Mouse (Mus musculus) forebrain, embryonic 10.5 days (tissue): ENCODE results near the gene Itsn1. TPM values are rescaled to one million over a fixed set of nuclear protein-coding genes. Genes with fewer than 3 reads are reported as not detected.

Source experiments
- DNase-seq: peaks from one replicate; pipeline ENCODE4 v3.0.0-alpha.2; 2017; ENCODE audit warnings: low spot score; ENCODE audit errors: extremely low spot score
- H3K27ac ChIP-seq: fragments of 300-500 bp; sonication (generic); 2 replicates; pipeline ENCODE4 v1.5.1; 2016; ENCODE audit warnings: mild to moderate bottlenecking
- H3K27me3 ChIP-seq: fragments of 300-500 bp; sonication (generic); 2 replicates; pipeline ENCODE4 v1.6.1; 2016; ENCODE audit warnings: mild to moderate bottlenecking; ENCODE audit not compliant: poor library complexity, severe bottlenecking
- H3K36me3 ChIP-seq: fragments of 300-500 bp; sonication (generic); replicated peaks from 2 replicates; pipeline ENCODE4 v1.6.1; 2016; ENCODE audit warnings: mild to moderate bottlenecking, moderate library complexity
- H3K4me1 ChIP-seq: fragments of 300-500 bp; sonication (generic); 2 replicates; pipeline ENCODE4 v1.6.1; 2016
- H3K4me3 ChIP-seq: fragments of 300-500 bp; sonication (generic); 2 replicates; pipeline ENCODE4 v1.5.1; 2016; ENCODE audit warnings: mild to moderate bottlenecking, moderate library complexity
- H3K9me3 ChIP-seq: fragments of 300-500 bp; sonication (generic); 2 replicates; pipeline ENCODE4 v1.6.1; 2016; ENCODE audit warnings: mild to moderate bottlenecking, moderate library complexity
- WGBS: fragments of 180-500 bp; shearing (Covaris S2); methylation state at CpG from one replicate; pipeline ENCODE4 v1.1.7; 2016; 5-methylcytosine and 5-hydroxymethylcytosine counted together
- polyA plus RNA-seq: library from polyadenylated mRNA; unstranded; fragments of >200 nt; fragmentation: Nextera tagmentation; extraction: Ambion mirVana; gene quantifications from 2 replicates; pipeline ENCODE4 v1.2.1, GENCODE M21; 2016

The Itsn1 gene
- polyA plus RNA-seq: 38.7 and 40.7 TPM in 2 replicates

DNA sequence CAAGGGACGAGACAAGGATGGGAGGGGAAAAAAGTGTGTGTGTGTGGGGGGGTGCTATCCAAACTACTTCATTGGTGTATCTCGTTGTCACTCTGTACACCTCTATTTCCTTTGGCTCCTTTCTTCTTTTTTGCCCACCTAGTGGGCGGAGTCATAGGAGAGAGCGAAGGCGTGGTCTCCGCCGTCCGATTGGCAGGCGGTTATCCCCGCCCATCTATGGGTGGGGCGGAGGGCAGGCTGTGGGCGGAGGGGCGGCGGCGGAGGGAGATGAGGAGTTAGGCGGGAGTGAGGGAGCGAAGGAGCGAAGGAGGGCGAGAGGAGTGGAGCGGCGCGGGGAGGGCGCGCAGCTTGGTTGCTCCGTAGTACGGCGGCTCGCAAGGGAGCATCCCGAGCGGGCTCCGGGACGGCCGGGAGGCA, at the start of gene Itsn1:
Itsn1 (plus strand) TSS at position 216 of the 417 bp plus-strand sequence.
- peak; percentile 98 for DNase-seq
- Histone ChIP-seq H3K36me3 (peaks cover 9% of the 10 kb centered on the region; the same call in 1 of the 2 replicates), H3K9me3 (no peaks in the 10 kb centered on the region), H3K4me1 (peaks cover 40% of the 10 kb centered on the region), H3K4me3 (peak within 1 kb of the TSS; percentile 97), H3K27me3 (no peaks in the 10 kb centered on the region), H3K27ac (peak within 1 kb of the TSS; percentile 96)
- under 1% methylated on average over 33 of the region's 33 CpGs for WGBS

DNA sequence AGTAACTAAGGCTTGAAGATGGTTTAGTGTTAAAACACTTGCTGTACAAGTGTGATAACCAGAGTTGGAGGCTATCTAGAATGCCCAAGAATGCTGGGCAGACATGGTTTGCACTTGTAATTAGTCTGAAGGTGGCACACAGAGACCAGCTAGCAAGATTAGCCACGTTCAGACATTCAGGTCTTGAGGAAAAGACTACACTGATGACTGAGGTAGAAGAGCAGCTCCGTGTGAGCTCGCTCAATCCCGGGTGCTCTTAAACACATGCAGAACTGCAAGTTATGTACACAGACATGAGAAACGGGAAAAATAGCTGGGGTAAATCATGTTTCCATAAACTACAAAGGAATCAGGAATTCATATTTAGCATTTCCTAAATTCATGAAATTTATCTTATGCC, 48.4 kb upstream of the Itsn1 start:
- no peak overlapping the region for H3K4me3 ChIP-seq
- WGBS: 88% methylated on average over 5 of the region's 5 CpGs
- DNase-seq: no peak
- no peaks in the 10 kb centered on the region for H3K27me3 ChIP-seq
- no peaks in the 10 kb centered on the region for H3K9me3 ChIP-seq
- no peaks in the 10 kb centered on the region for H3K4me1 ChIP-seq
- H3K27ac ChIP-seq: no peak overlapping the region
- H3K36me3 ChIP-seq: peaks cover 98% of the 10 kb centered on the region

DNA sequence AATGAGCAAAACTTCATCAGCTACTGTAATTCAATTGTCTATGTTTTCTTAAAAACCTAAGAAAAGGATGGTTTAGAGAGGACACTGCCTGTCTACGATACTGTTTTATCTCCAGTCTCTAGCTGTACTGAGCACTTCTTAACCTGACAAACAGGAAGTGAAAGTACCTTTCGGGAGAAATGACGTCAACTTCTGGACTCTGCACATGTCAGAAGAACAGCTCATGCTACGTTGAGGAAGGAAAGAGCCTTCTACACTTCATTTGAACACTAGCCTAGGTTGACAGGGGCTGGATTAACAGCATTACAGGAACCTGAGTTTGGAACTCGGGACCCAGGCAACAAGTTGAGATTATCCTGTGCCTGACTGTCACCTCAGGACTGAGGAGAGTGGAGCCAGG, 43.6 kb upstream of the Itsn1 start:
- Histone ChIP-seq H3K27ac (no peak overlapping the region), H3K4me3 (no peak overlapping the region), H3K36me3 (peaks cover 60% of the 10 kb centered on the region), H3K9me3 (no peaks in the 10 kb centered on the region), H3K27me3 (no peaks in the 10 kb centered on the region), H3K4me1 (peaks cover 32% of the 10 kb centered on the region)
- 95% methylated on average over 5 of the region's 5 CpGs for WGBS
- no peak for DNase-seq

GRCm38 (mm10) chr16:91686369-91686768, 42.7 kb upstream of the Itsn1 start:
- WGBS: 88% methylated on average over 5 of the region's 5 CpGs

DNA sequence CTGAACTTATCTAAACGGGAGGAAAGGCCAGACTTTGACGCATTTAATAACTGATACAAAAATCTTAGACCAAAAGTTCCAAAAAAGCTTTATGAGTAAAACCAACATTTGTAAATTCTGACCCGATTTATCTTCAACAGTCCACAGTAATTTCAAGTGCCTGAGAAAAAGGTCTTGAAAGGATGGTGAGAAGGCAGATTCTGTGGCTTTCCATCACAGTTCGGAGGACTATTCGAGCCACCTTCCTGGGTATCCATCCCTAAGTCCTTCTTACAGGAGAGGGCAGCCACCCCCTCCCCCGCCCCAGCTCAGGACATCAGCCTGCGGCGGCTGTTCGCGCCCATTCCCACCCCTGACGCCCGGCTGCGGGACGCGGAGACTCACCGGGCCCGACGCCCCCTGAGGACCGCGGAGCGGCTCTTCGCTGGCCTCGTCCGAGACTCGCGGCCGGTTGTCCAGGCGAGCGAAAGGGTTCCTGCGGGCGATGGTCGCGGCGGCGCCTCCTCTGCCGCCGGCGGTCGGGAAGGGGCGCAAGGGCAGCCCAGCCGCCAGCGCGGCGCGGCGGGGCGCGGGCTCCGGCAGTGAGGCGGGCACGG, 41.0 kb upstream of the Itsn1 start:
- WGBS: 1% methylated on average over 49 of the region's 51 CpGs
- H3K36me3 ChIP-seq: peaks cover 38% of the 10 kb centered on the region
- H3K4me3 ChIP-seq: peak overlapping the region; percentile 95
- H3K27ac ChIP-seq: peak overlapping the region; percentile 96
- peaks cover 32% of the 10 kb centered on the region for H3K4me1 ChIP-seq
- H3K9me3 ChIP-seq: no peaks in the 10 kb centered on the region
- H3K27me3 ChIP-seq: no peaks in the 10 kb centered on the region
- DNase-seq: no peak

More at GRCm38 (mm10) chr16:91686369-91686768, 42.7 kb upstream of the Itsn1 start:
- no peak overlapping the region for H3K4me3 ChIP-seq
- no peaks in the 10 kb centered on the region for H3K27me3 ChIP-seq
- peaks cover 32% of the 10 kb centered on the region for H3K4me1 ChIP-seq
- no peak overlapping the region for H3K27ac ChIP-seq
- H3K36me3 ChIP-seq: peaks cover 54% of the 10 kb centered on the region
- no peaks in the 10 kb centered on the region for H3K9me3 ChIP-seq
- DNase-seq: no peak

DNA sequence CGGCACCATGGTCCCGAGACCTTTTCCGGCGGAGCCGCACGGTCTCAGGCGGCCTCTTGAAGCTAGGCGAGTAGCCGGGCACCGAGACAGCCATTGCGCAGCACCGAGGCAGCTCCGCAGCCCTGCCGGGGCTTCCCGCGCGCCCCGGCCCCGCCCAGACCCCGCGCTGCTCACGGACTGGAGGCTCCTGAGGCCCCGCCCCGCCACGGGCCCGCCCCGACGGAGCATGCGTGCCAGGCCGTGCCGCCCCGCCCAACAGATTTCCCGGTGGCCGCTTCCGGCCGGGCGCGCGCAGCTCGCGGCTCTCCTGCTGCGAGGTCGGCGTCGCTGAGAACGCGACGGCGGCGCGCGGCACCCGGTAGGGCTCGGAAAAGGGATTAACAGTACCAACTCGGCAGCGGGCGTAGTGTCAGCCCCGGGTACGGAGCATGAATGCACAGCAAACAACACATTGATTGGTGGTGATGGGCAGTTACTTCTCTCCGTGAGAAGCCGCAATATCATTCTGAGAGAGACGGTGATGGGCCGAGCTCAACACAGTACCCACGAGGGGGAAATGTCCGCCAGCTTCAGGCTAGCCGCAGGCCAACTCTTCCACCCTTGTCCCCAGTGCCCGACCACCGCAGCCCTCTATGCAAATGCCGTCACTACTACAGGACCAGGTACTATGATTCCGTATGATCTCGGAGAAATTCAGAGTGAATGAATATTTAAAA, 40.3 kb upstream of the Itsn1 start, which contains the start of gene Donson:
Donson (minus strand) TSS at position 152 of the 716 bp plus-strand sequence.
- H3K9me3 ChIP-seq: no peaks in the 10 kb centered on the region
- under 1% methylated on average over 66 of the region's 71 CpGs for WGBS
- H3K36me3 ChIP-seq: peaks cover 37% of the 10 kb centered on the region

GRCm38 (mm10) chr16:91689791-91690190, 39.3 kb upstream of the Itsn1 start:
- H3K27ac ChIP-seq: 0 out of 2 replicates have a peak overlapping the region, but pooled peaks have one; percentile 0
- peak overlapping the region; percentile 95; the same call in 1 of the 2 replicates for H3K4me3 ChIP-seq
- H3K36me3 ChIP-seq: peaks cover 29% of the 10 kb centered on the region
- H3K27me3 ChIP-seq: no peaks in the 10 kb centered on the region
- H3K9me3 ChIP-seq: no peaks in the 10 kb centered on the region
- WGBS: 56% methylated on average over 7 of the region's 7 CpGs
- peaks cover 35% of the 10 kb centered on the region for H3K4me1 ChIP-seq
- DNase-seq: no peak

More for the DNA sequence above, 40.3 kb upstream of the Itsn1 start, which contains the start of gene Donson:
- Histone ChIP-seq H3K27ac (peak within 1 kb of the TSS; percentile 96), H3K27me3 (no peaks in the 10 kb centered on the region), H3K4me3 (peak within 1 kb of the TSS; percentile 95), H3K4me1 (peaks cover 32% of the 10 kb centered on the region)
- DNase-seq: peak; percentile 91

DNA sequence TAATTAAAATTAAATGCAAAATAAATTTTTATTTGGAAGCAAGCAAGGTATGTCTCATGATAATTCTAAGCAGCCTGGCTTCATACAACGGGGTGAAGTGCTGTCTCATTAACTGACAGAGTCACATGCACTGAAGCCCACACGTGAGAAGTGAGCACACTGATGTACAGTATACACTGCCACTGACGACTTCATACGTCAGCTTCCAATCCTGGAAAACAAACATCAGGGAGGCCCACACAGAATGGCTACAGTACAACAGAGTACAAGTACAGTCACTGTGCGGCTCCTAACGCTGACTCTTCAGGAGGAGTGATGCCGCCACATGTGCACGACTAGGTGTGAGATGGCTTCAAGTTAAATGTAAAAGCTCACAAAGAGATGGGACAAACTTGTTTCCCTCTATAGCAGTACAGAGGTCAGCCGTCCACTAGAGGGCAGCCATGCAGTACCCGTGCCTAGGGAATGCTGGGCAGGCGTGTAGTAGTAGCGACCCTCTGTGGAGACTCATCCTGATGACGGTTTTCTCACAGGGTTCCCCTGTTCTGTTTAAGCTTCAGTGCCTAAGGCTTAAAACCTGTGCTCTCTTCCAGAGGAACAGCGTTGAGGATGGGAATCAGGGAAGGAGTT, 34.5 kb upstream of the Itsn1 start:
- H3K4me1 ChIP-seq: peaks cover 13% of the 10 kb centered on the region
- peaks cover 45% of the 10 kb centered on the region for H3K36me3 ChIP-seq
- H3K27me3 ChIP-seq: no peaks in the 10 kb centered on the region
- peak; percentile 81 for DNase-seq
- no peak overlapping the region for H3K4me3 ChIP-seq
- WGBS: 35% methylated on average over 14 of the region's 14 CpGs
- H3K27ac ChIP-seq: no peak overlapping the region
- H3K9me3 ChIP-seq: no peaks in the 10 kb centered on the region

- Histone ChIP-seq H3K9me3 (no peaks in the 10 kb centered on the region), H3K4me1 (peaks cover 7% of the 10 kb centered on the region; the same call in 1 of the 2 replicates), H3K36me3 (peaks cover 52% of the 10 kb centered on the region), H3K27me3 (no peaks in the 10 kb centered on the region), H3K4me3 (no peak overlapping the region), H3K27ac (no peak overlapping the region)
- DNase-seq: no peak
- WGBS: 78% methylated on average over 8 of the region's 8 CpGs
Measured at GRCm38 (mm10) chr16:91695108-91695755, 33.8 kb upstream of the Itsn1 start.

- Histone ChIP-seq H3K4me3 (no peak overlapping the region), H3K9me3 (no peaks in the 10 kb centered on the region), H3K27ac (no peak overlapping the region), H3K4me1 (peaks cover 14% of the 10 kb centered on the region), H3K27me3 (no peaks in the 10 kb centered on the region), H3K36me3 (peaks cover 70% of the 10 kb centered on the region)
- WGBS: 87% methylated on average over 1 of the region's 1 CpGs
- DNase-seq: no peak
Measured at GRCm38 (mm10) chr16:91698995-91699394, 30.1 kb upstream of the Itsn1 start.

GRCm38 (mm10) chr16:91701908-91702307, 27.2 kb upstream of the Itsn1 start:
- no peak for DNase-seq
- Histone ChIP-seq H3K27ac (no peak overlapping the region), H3K9me3 (no peaks in the 10 kb centered on the region), H3K4me3 (no peak overlapping the region), H3K36me3 (peaks cover 79% of the 10 kb centered on the region), H3K4me1 (peaks cover 7% of the 10 kb centered on the region), H3K27me3 (no peaks in the 10 kb centered on the region)
- 93% methylated on average over 13 of the region's 13 CpGs for WGBS

- no peak overlapping the region for H3K4me3 ChIP-seq
- DNase-seq: no peak
- H3K36me3 ChIP-seq: peaks cover 78% of the 10 kb centered on the region
- H3K4me1 ChIP-seq: peaks cover 7% of the 10 kb centered on the region
- 68% methylated on average over 3 of the region's 3 CpGs for WGBS
- H3K27ac ChIP-seq: no peak overlapping the region
- no peaks in the 10 kb centered on the region for H3K9me3 ChIP-seq
- no peaks in the 10 kb centered on the region for H3K27me3 ChIP-seq
Measured at GRCm38 (mm10) chr16:91702771-91703188, 26.3 kb upstream of the Itsn1 start.
